In genomic region chr12:61521501-61522147, GRCm38 (mm10) we compare ENCODE assay signal across 9 mouse cellular contexts. TPM values are rescaled to one million over a fixed set of nuclear protein-coding genes. Genes with fewer than 3 reads are reported as not detected.
DNase-seq lines count a peak whose midpoint lies in the region; ATAC-seq and TF ChIP-seq lines count a peak whose summit lies in the region.
"Had no signal": no experiment of that assay in that cellular context is flagged by ENCODE, and none has a peak within 500 bp of the region (broad histone marks: within the 10 kb centered on the region; RNA-seq: fewer than 3 reads in every experiment).

No protein-coding gene starts in this region.

- H3K4me3 ChIP-seq in intestine, embryonic 14.5 days (ENCODE audit: low read depth, low read length), result peak overlapping the region; percentile 16
- H3K4me3 ChIP-seq in intestine, postnatal 0 days (ENCODE audit: low read depth, low read length), result no peak overlapping the region
- peak overlapping the region; percentile 44 for H3K4me3 ChIP-seq in embryonic facial prominence, embryonic 10.5 days
- peak overlapping the region; percentile 75 for H3K4me3 ChIP-seq in hindbrain, postnatal 0 days (ENCODE audit: low read length)
- peak overlapping the region; percentile 9 for H3K4me3 ChIP-seq in neural tube, embryonic 11.5 days (ENCODE audit: low read depth, low read length)

- peak; percentile 64 for DNase-seq in intestine, embryonic 14.5 days (ENCODE audit: low spot score)
- DNase-seq in embryonic facial prominence, embryonic 10.5 days (ENCODE audit: low spot score), result peak; percentile 50
- DNase-seq in hindbrain, postnatal 0 days (ENCODE audit: low spot score), result peak; percentile 30
- DNase-seq in neural tube, embryonic 11.5 days (ENCODE audit: low spot score), result peak; percentile 17
- no peak for DNase-seq in urinary bladder, postnatal 4 days (ENCODE audit: low spot score in 2 of 2)
- no peak for DNase-seq in lung, postnatal 10 days

- H3K27me3 ChIP-seq in intestine, embryonic 14.5 days (replicated peaks; ENCODE audit: control insufficient read depth, insufficient read depth, low read length), result peaks cover 46% of the 10 kb centered on the region
- peaks cover 42% of the 10 kb centered on the region for H3K27me3 ChIP-seq in intestine, postnatal 0 days (replicated peaks; ENCODE audit: control insufficient read depth, insufficient read depth, low read length)
- peaks cover 59% of the 10 kb centered on the region for H3K27me3 ChIP-seq in embryonic facial prominence, embryonic 10.5 days (replicated peaks; ENCODE audit: low read depth, poor library complexity, severe bottlenecking)
- no peaks in the 10 kb centered on the region for H3K27me3 ChIP-seq in hindbrain, postnatal 0 days (ENCODE audit: insufficient read depth, low read length)
- H3K27me3 ChIP-seq in neural tube, embryonic 11.5 days (ENCODE audit: control insufficient read depth, insufficient read depth, low read length), result peaks cover 27% of the 10 kb centered on the region

- TF ChIP-seq CTCF in intestine, postnatal 0 days (IDR thresholded peaks at IDR 0.05; ENCODE audit: low read depth), result no peak
- no peak for TF ChIP-seq CTCF in hindbrain, postnatal 0 days (IDR thresholded peaks at IDR 0.05; ENCODE audit: low read depth)

- no peaks in the 10 kb centered on the region for H3K9me3 ChIP-seq in intestine, embryonic 14.5 days (ENCODE audit: control insufficient read depth, low read length)
- no peaks in the 10 kb centered on the region for H3K9me3 ChIP-seq in intestine, postnatal 0 days (ENCODE audit: control insufficient read depth)
- no peaks in the 10 kb centered on the region for H3K9me3 ChIP-seq in embryonic facial prominence, embryonic 10.5 days
- no peaks in the 10 kb centered on the region for H3K9me3 ChIP-seq in hindbrain, postnatal 0 days (ENCODE audit: low read length)
- H3K9me3 ChIP-seq in neural tube, embryonic 11.5 days (ENCODE audit: control insufficient read depth, low read length), result no peaks in the 10 kb centered on the region

- peak overlapping the region; percentile 45 for H3K4me2 ChIP-seq in intestine, embryonic 14.5 days (ENCODE audit: low read length)
- no peak overlapping the region for H3K4me2 ChIP-seq in intestine, postnatal 0 days (replicated peaks; ENCODE audit: low read depth)
- peak overlapping the region; percentile 58 for H3K4me2 ChIP-seq in hindbrain, postnatal 0 days (ENCODE audit: low read depth, low read length)
- H3K4me2 ChIP-seq in neural tube, embryonic 11.5 days (ENCODE audit: low read depth), result peak overlapping the region; percentile 31

- H3K27ac ChIP-seq in intestine, embryonic 14.5 days (ENCODE audit: low read depth), result no peak overlapping the region
- H3K27ac ChIP-seq in intestine, postnatal 0 days (ENCODE audit: low read depth, low read length), result no peak overlapping the region
- H3K27ac ChIP-seq in embryonic facial prominence, embryonic 10.5 days (replicated peaks), result no peak overlapping the region
- 0 out of 2 replicates have a peak overlapping the region, but pooled peaks have one; percentile 90 for H3K27ac ChIP-seq in hindbrain, postnatal 0 days
- H3K27ac ChIP-seq in neural tube, embryonic 11.5 days (ENCODE audit: low read depth, low read length), result no peak overlapping the region

- 3% methylated on average over 20 of the region's 20 CpGs for WGBS in intestine, embryonic 14.5 days
- 4% methylated on average over 20 of the region's 20 CpGs for WGBS in intestine, postnatal 0 days
- 2% methylated on average over 20 of the region's 20 CpGs for WGBS in embryonic facial prominence, embryonic 10.5 days
- 2% methylated on average over 20 of the region's 20 CpGs for WGBS in hindbrain, postnatal 0 days
- WGBS in neural tube, embryonic 11.5 days, result 2% methylated on average over 20 of the region's 20 CpGs

- ATAC-seq in intestine, embryonic 14.5 days (replicated peaks; ENCODE audit: low FRiP score, low TSS enrichment, low read depth), result no peak
- ATAC-seq in intestine, postnatal 0 days, result no peak
- ATAC-seq in hindbrain, postnatal 0 days, result no peak
- ATAC-seq in neural tube, embryonic 11.5 days (ENCODE audit: insufficient read depth, low FRiP score, low TSS enrichment), result no peak
- no peak for ATAC-seq in granulocyte monocyte progenitor cell, adult 5-6 weeks (replicated peaks; ENCODE audit: poor library complexity, severe bottlenecking)

- no peaks in the 10 kb centered on the region for H3K36me3 ChIP-seq in intestine, embryonic 14.5 days (ENCODE audit: control insufficient read depth, insufficient read depth, low read length)
- no peaks in the 10 kb centered on the region for H3K36me3 ChIP-seq in intestine, postnatal 0 days (ENCODE audit: control insufficient read depth, insufficient read depth)
- no peaks in the 10 kb centered on the region for H3K36me3 ChIP-seq in embryonic facial prominence, embryonic 10.5 days (replicated peaks)
- no peaks in the 10 kb centered on the region for H3K36me3 ChIP-seq in hindbrain, postnatal 0 days (ENCODE audit: insufficient read depth, low read length)
- H3K36me3 ChIP-seq in neural tube, embryonic 11.5 days (ENCODE audit: control insufficient read depth, insufficient read depth, low read length), result no peaks in the 10 kb centered on the region

- H3K9ac ChIP-seq in intestine, embryonic 14.5 days (ENCODE audit: low read length), result no peak overlapping the region
- no peak overlapping the region for H3K9ac ChIP-seq in intestine, postnatal 0 days (ENCODE audit: low read depth, low read length)
- peak overlapping the region; percentile 19 for H3K9ac ChIP-seq in hindbrain, postnatal 0 days (replicated peaks; ENCODE audit: low read length)
- H3K9ac ChIP-seq in neural tube, embryonic 11.5 days (ENCODE audit: low read length), result no peak overlapping the region; the same call in 1 of the 2 replicates

- H3K4me1 ChIP-seq in intestine, embryonic 14.5 days (replicated peaks; ENCODE audit: control insufficient read depth, insufficient read depth, low read length), result peaks cover 12% of the 10 kb centered on the region; the same call in 1 of the 2 replicates
- H3K4me1 ChIP-seq in intestine, postnatal 0 days (replicated peaks; ENCODE audit: control insufficient read depth, insufficient read depth, low read length), result 0 out of 2 replicates have a peak, but pooled peaks cover 2% of the 10 kb centered on the region
- H3K4me1 ChIP-seq in embryonic facial prominence, embryonic 10.5 days, result peaks cover 27% of the 10 kb centered on the region
- H3K4me1 ChIP-seq in hindbrain, postnatal 0 days (ENCODE audit: insufficient read depth, low read length), result 0 out of 2 replicates have a peak, but pooled peaks cover 4% of the 10 kb centered on the region
- H3K4me1 ChIP-seq in neural tube, embryonic 11.5 days (ENCODE audit: control insufficient read depth, insufficient read depth, low read length), result peaks cover 3% of the 10 kb centered on the region; the same call in 1 of the 2 replicates

RNA-seq across cellular contexts. Expression of gene Lrfn5, which starts 1.3 kb away (rescaled TPM):
- 2.3 and 2.5 TPM in 2 replicates for polyA plus RNA-seq in intestine, embryonic 14.5 days (2014; fragmentation: Nextera tagmentation; extraction: Ambion mirVana)
- polyA plus RNA-seq in intestine, postnatal 0 days (2015; fragmentation: Nextera tagmentation; extraction: Ambion mirVana), result 0.47 and 0.51 TPM in 2 replicates
- 0.69 and 1.3 TPM in 2 replicates for polyA plus RNA-seq in embryonic facial prominence, embryonic 10.5 days (2016; fragmentation: Nextera tagmentation; extraction: Ambion mirVana)
- 92.1 and 97.0 TPM in 2 replicates for total RNA-seq in hindbrain, postnatal 0 days (2014; rRNA removed)
- 64.3 and 65.7 TPM in 2 replicates for polyA plus RNA-seq in hindbrain, postnatal 0 days (2015; fragmentation: Nextera tagmentation; extraction: Ambion mirVana)
- 5.4 and 5.8 TPM in 2 replicates for polyA plus RNA-seq in neural tube, embryonic 11.5 days (2014; fragmentation: Nextera tagmentation; extraction: Ambion mirVana)
- total RNA-seq in granulocyte monocyte progenitor cell, adult 5-6 weeks (2014; fragmentation: Nextera tagmentation), result 0.47 TPM in 1 of 2 replicates, not detected in the other
- total RNA-seq in granulocyte monocyte progenitor cell, adult 5-6 weeks (2017), result not detected in 2 replicates
- total RNA-seq: MEL had no signal

Comparison
In these comparisons a context has a peak if more than half of its experiments do, and no peak if none do; other contexts are left out.
1. DNase-seq: peak in intestine, embryonic 14.5 days (single experiment), embryonic facial prominence, embryonic 10.5 days (single experiment), hindbrain, postnatal 0 days (single experiment) and neural tube, embryonic 11.5 days (single experiment); none in urinary bladder, postnatal 4 days (0 of 2) and lung, postnatal 10 days (single experiment).